In genomic region chr12:80819020-80819419, GRCm38 (mm10) we compare ENCODE assay signal across 11 mouse cellular contexts. TPM values are rescaled to one million over a fixed set of nuclear protein-coding genes. Genes with fewer than 3 reads are reported as not detected.
DNase-seq lines count a peak whose midpoint lies in the region; ATAC-seq and TF ChIP-seq lines count a peak whose summit lies in the region.
"Not testable (repeated sequence)": the region's sequence is repeated elsewhere in the genome, so short reads cannot be mapped to it uniquely, and the experiment has no call there.
"Had no signal": no experiment of that assay in that cellular context is flagged by ENCODE, and none has a peak within 500 bp of the region (broad histone marks: within the 10 kb centered on the region; RNA-seq: fewer than 3 reads in every experiment).

No protein-coding gene starts in this region.

- peaks cover 47% of the 10 kb centered on the region for H3K4me1 ChIP-seq in intestine, embryonic 14.5 days (replicated peaks; ENCODE audit: control insufficient read depth, insufficient read depth, low read length)
- H3K4me1 ChIP-seq in kidney, postnatal 0 days (replicated peaks; ENCODE audit: insufficient read depth, low read length) = peaks cover 28% of the 10 kb centered on the region
- H3K4me1 ChIP-seq in liver, embryonic 13.5 days (replicated peaks) = peaks cover 98% of the 10 kb centered on the region
- peaks cover 55% of the 10 kb centered on the region for H3K4me1 ChIP-seq in lung, postnatal 0 days (ENCODE audit: insufficient read depth, low read depth, low read length)

- TF ChIP-seq CTCF in kidney, postnatal 0 days (IDR thresholded peaks at IDR 0.05; ENCODE audit: low read depth); lung, postnatal 0 days (IDR thresholded peaks at IDR 0.05): not testable (repeated sequence)

- H3K9ac ChIP-seq in intestine, embryonic 14.5 days (ENCODE audit: low read length); kidney, postnatal 0 days (ENCODE audit: low read depth, low read length); liver, embryonic 13.5 days; lung, postnatal 0 days (replicated peaks; ENCODE audit: low read depth): not testable (repeated sequence)

- TF ChIP-seq EP300 in lung, postnatal 0 days (IDR thresholded peaks at IDR 0.05) = peak; percentile 46; the same call in 1 of the 2 replicates

- not testable (repeated sequence) for ATAC-seq in intestine, embryonic 14.5 days (replicated peaks; ENCODE audit: low FRiP score, low TSS enrichment, low read depth); kidney, postnatal 0 days (replicated peaks; ENCODE audit: low FRiP score, low read depth); liver, embryonic 13.5 days (ENCODE audit: low read depth); lung, postnatal 0 days

- not testable (repeated sequence) for H3K27me3 ChIP-seq in intestine, embryonic 14.5 days (replicated peaks; ENCODE audit: control insufficient read depth, insufficient read depth, low read length); kidney, postnatal 0 days (ENCODE audit: insufficient read depth, low read length); liver, embryonic 13.5 days; lung, postnatal 0 days (replicated peaks; ENCODE audit: insufficient read depth, low read length)

- not testable (repeated sequence) for H3K36me3 ChIP-seq in intestine, embryonic 14.5 days (ENCODE audit: control insufficient read depth, insufficient read depth, low read length); kidney, postnatal 0 days (ENCODE audit: insufficient read depth, low read length); liver, embryonic 13.5 days; lung, postnatal 0 days (ENCODE audit: insufficient read depth, low read length)

- H3K4me2 ChIP-seq in intestine, embryonic 14.5 days (ENCODE audit: low read length); kidney, postnatal 0 days (ENCODE audit: low read length); liver, embryonic 13.5 days; lung, postnatal 0 days (replicated peaks; ENCODE audit: low read depth, low read length): not testable (repeated sequence)

- H3K9me3 ChIP-seq in intestine, embryonic 14.5 days (ENCODE audit: control insufficient read depth, low read length); kidney, postnatal 0 days (replicated peaks; ENCODE audit: low read length); liver, embryonic 13.5 days (replicated peaks); lung, postnatal 0 days (ENCODE audit: low read length): not testable (repeated sequence)

- WGBS in intestine, embryonic 14.5 days = 17% methylated on average over 2 of the region's 2 CpGs
- 40% methylated on average over 2 of the region's 2 CpGs for WGBS in kidney, postnatal 0 days
- WGBS in liver, embryonic 13.5 days (ENCODE audit: insufficient replicate concordance) = 48% methylated on average over 2 of the region's 2 CpGs
- WGBS in lung, postnatal 0 days = 5% methylated on average over 2 of the region's 2 CpGs

- peak overlapping the region; percentile 51; the same call in 1 of the 2 replicates for H3K27ac ChIP-seq in intestine, embryonic 14.5 days (ENCODE audit: low read depth)
- 0 out of 2 replicates have a peak overlapping the region, but pooled peaks have one; percentile 20 for H3K27ac ChIP-seq in kidney, postnatal 0 days
- H3K27ac ChIP-seq in liver, embryonic 13.5 days = 0 out of 2 replicates have a peak overlapping the region, but pooled peaks have one; percentile 82
- H3K27ac ChIP-seq in lung, postnatal 0 days (ENCODE audit: low read length) = not testable (repeated sequence)

- H3K4me3 ChIP-seq in intestine, embryonic 14.5 days (ENCODE audit: low read depth, low read length); kidney, postnatal 0 days (replicated peaks; ENCODE audit: low read depth, low read length); liver, embryonic 13.5 days (replicated peaks); lung, postnatal 0 days (ENCODE audit: low read depth, low read length): not testable (repeated sequence)

- DNase-seq in brain, adult 2 months (ENCODE audit: low read depth, low spot score) = peak; percentile 71
- DNase-seq in heart, adult 11 months = peak; percentile 62
- not testable (repeated sequence) for DNase-seq in intestine, embryonic 14.5 days (ENCODE audit: low spot score); kidney, postnatal 0 days (ENCODE audit: low spot score); liver, embryonic 13.5 days
- peak; percentile 57 for DNase-seq in lung, postnatal 0 days (ENCODE audit: low spot score)
- peak; percentile 34 for DNase-seq in right cerebral cortex, adult 18-20 months

RNA-seq across cellular contexts. Expression of gene Susd6, which starts 28.7 kb away (rescaled TPM):
- polyA plus RNA-seq in intestine, embryonic 14.5 days (2014; fragmentation: Nextera tagmentation; extraction: Ambion mirVana) = 20.8 and 21.4 TPM in 2 replicates
- 16.1 and 16.5 TPM in 2 replicates for polyA plus RNA-seq in kidney, postnatal 0 days (2015; fragmentation: Nextera tagmentation; extraction: Ambion mirVana)
- polyA plus RNA-seq in liver, embryonic 13.5 days (2015; fragmentation: Nextera tagmentation; extraction: Ambion mirVana) = 9.4 and 11.6 TPM in 2 replicates
- polyA plus RNA-seq in lung, postnatal 0 days (2015; fragmentation: Nextera tagmentation; extraction: Ambion mirVana) = 26.5 and 34.9 TPM in 2 replicates

RNA-seq across cellular contexts. Expression of gene Ccdc177, which starts 58.5 kb away (rescaled TPM):
- polyA plus RNA-seq in intestine, embryonic 14.5 days (2014; fragmentation: Nextera tagmentation; extraction: Ambion mirVana) = 0.11 and 0.12 TPM in 2 replicates
- polyA plus RNA-seq in kidney, postnatal 0 days (2015; fragmentation: Nextera tagmentation; extraction: Ambion mirVana) = 0.08 and 0.09 TPM in 2 replicates
- polyA plus RNA-seq in liver, embryonic 13.5 days (2015; fragmentation: Nextera tagmentation; extraction: Ambion mirVana) = not detected in 2 replicates
- 0.02 TPM in 1 of 2 replicates, not detected in the other for polyA plus RNA-seq in lung, postnatal 0 days (2015; fragmentation: Nextera tagmentation; extraction: Ambion mirVana)
- polyA plus RNA-seq: activated CD4-positive, CD25-positive, alpha-beta regulatory T cell, adult 4 months; C2C12; heart, embryonic 11.5 days; heart, embryonic 16.5 days had no signal
